Mouse (Mus musculus) effector memory CD4-positive, alpha-beta T cell, adult 7 months (primary cell): ENCODE results near the gene Ttc39d. TPM values are rescaled to one million over a fixed set of nuclear protein-coding genes. Genes with fewer than 3 reads are reported as not detected.

Source experiments
- polyA plus RNA-seq: library from polyadenylated mRNA; unstranded; fragments of 100-300 nt; shearing (Covaris generic); gene quantifications from one replicate; pipeline ENCODE4 v1.2.1, GENCODE M21; 2017

The Ttc39d gene
- not detected for polyA plus RNA-seq

GRCm38 (mm10) chr17:80206671-80207581 lies at the start of gene Ttc39d, which contains the start of gene Srsf7:
TSS of gene Ttc39d (plus strand) at chr17:80207460.
TSS of gene Srsf7 (minus strand) at chr17:80207307.

GRCm38 (mm10) chr17:80224326-80225116 lies 17.3 kb downstream of the Ttc39d start, which contains the start of gene Gemin6:
TSS of gene Gemin6 (plus strand) at chr17:80224441.

Other genes starting within 250 kb of the Ttc39d start
- 46.8 TPM for gene Hnrnpll, start 145.1 kb upstream of the Ttc39d start, polyA plus RNA-seq
- gene Galm, start 80.0 kb upstream of the Ttc39d start, polyA plus RNA-seq, result 15.4 TPM
- gene Srsf7, start 153 bp upstream of the Ttc39d start, polyA plus RNA-seq, result 788 TPM
- gene Gemin6, start 17.0 kb downstream of the Ttc39d start, polyA plus RNA-seq, result 6.0 TPM
- gene Morn2, start 82.7 kb downstream of the Ttc39d start, polyA plus RNA-seq, result 3.7 TPM
- 20.0 TPM for gene Dhx57, start 83.0 kb downstream of the Ttc39d start, polyA plus RNA-seq
- gene Arhgef33, start 99.9 kb downstream of the Ttc39d start, polyA plus RNA-seq, result not detected
- gene Gm10190, start 166.1 kb downstream of the Ttc39d start, polyA plus RNA-seq, result not detected